ENCODE assay signal across 9 mouse cellular contexts in the genomic region with DNA sequence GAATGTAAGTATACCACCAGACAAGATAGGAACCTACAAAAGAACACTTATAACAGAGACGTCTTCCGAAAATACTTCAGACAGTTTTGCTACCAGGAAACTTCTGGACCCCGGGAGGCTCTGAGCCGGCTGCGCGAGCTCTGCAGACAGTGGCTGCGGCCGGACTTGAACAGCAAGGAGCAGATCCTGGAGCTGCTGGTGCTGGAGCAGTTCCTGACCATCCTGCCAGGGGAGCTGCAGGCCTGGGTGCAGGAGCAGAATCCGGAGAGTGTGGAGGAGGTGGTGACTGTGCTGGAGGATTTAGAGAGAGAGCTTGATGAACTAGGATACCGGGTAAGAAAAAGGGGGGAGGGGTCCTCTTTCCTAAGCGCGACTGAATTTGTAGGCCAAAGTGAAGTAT. TPM values are rescaled to one million over a fixed set of nuclear protein-coding genes. Genes with fewer than 3 reads are reported as not detected.
DNase-seq lines count a peak whose midpoint lies in the region; ATAC-seq lines count a peak whose summit lies in the region.
"Had no signal": no experiment of that assay in that cellular context is flagged by ENCODE, and none has a peak within 500 bp of the region (broad histone marks: within the 10 kb centered on the region; RNA-seq: fewer than 3 reads in every experiment).

No protein-coding gene starts in this region.

- H3K9me3 ChIP-seq in lung, embryonic 16.5 days (ENCODE audit: control insufficient read depth, low read length): no peaks in the 10 kb centered on the region
- no peaks in the 10 kb centered on the region for H3K9me3 ChIP-seq in hindbrain, embryonic 13.5 days
- H3K9me3 ChIP-seq in midbrain, embryonic 16.5 days (replicated peaks; ENCODE audit: control insufficient read depth, low read length, poor library complexity, severe bottlenecking): no peaks in the 10 kb centered on the region

- H3K4me3 ChIP-seq in lung, embryonic 16.5 days (ENCODE audit: low read length): peak overlapping the region; percentile 83
- H3K4me3 ChIP-seq in hindbrain, embryonic 13.5 days: peak overlapping the region; percentile 67
- peak overlapping the region; percentile 61 for H3K4me3 ChIP-seq in midbrain, embryonic 16.5 days (ENCODE audit: low read depth, low read length)

- no peak overlapping the region for H3K27ac ChIP-seq in lung, embryonic 16.5 days (ENCODE audit: low read length)
- H3K27ac ChIP-seq in hindbrain, embryonic 13.5 days: no peak overlapping the region
- no peak overlapping the region for H3K27ac ChIP-seq in midbrain, embryonic 16.5 days (ENCODE audit: low read length)

- H3K27me3 ChIP-seq in lung, embryonic 16.5 days (ENCODE audit: control insufficient read depth, insufficient read depth, low read depth, low read length): no peaks in the 10 kb centered on the region
- peaks cover 3% of the 10 kb centered on the region; the same call in 1 of the 2 replicates for H3K27me3 ChIP-seq in hindbrain, embryonic 13.5 days
- H3K27me3 ChIP-seq in midbrain, embryonic 16.5 days (ENCODE audit: control insufficient read depth, insufficient read depth, low read depth, low read length): no peaks in the 10 kb centered on the region

- peaks cover 2% of the 10 kb centered on the region for H3K36me3 ChIP-seq in lung, embryonic 16.5 days (ENCODE audit: control insufficient read depth, insufficient read depth, low read length)
- peaks cover 13% of the 10 kb centered on the region for H3K36me3 ChIP-seq in hindbrain, embryonic 13.5 days
- H3K36me3 ChIP-seq in midbrain, embryonic 16.5 days (ENCODE audit: control insufficient read depth, insufficient read depth, low read length): peaks cover 2% of the 10 kb centered on the region

- peaks cover 9% of the 10 kb centered on the region for H3K4me1 ChIP-seq in lung, embryonic 16.5 days (replicated peaks; ENCODE audit: control insufficient read depth, insufficient read depth, low read length)
- H3K4me1 ChIP-seq in hindbrain, embryonic 13.5 days (replicated peaks): peaks cover 27% of the 10 kb centered on the region
- H3K4me1 ChIP-seq in midbrain, embryonic 16.5 days (ENCODE audit: control insufficient read depth, insufficient read depth, low read length): peaks cover 26% of the 10 kb centered on the region

- DNase-seq in lung, postnatal 36 days: no peak
- DNase-seq in embryo, embryonic 11 days: peak; percentile 9
- no peak for DNase-seq in frontal cortex, adult 2 months (ENCODE audit: extremely low spot score in 1 of 2, low spot score in 1 of 2)
- no peak for DNase-seq in urinary bladder, postnatal 14 days (ENCODE audit: low spot score)

- peak overlapping the region; percentile 60 for H3K9ac ChIP-seq in lung, embryonic 16.5 days (ENCODE audit: low read length)
- peak overlapping the region; percentile 67 for H3K9ac ChIP-seq in hindbrain, embryonic 13.5 days
- H3K9ac ChIP-seq in midbrain, embryonic 16.5 days (ENCODE audit: low read depth, low read length): peak overlapping the region; percentile 41; the same call in 1 of the 2 replicates

- ATAC-seq in lung, embryonic 16.5 days (ENCODE audit: low read depth): no peak
- ATAC-seq in hindbrain, embryonic 13.5 days (ENCODE audit: low FRiP score): no peak
- ATAC-seq in midbrain, embryonic 16.5 days: no peak

- H3K4me2 ChIP-seq in lung, embryonic 16.5 days (ENCODE audit: low read depth, low read length): peak overlapping the region; percentile 56
- peak overlapping the region; percentile 72 for H3K4me2 ChIP-seq in hindbrain, embryonic 13.5 days
- peak overlapping the region; percentile 64 for H3K4me2 ChIP-seq in midbrain, embryonic 16.5 days (ENCODE audit: low read length)

- 61% methylated on average over 12 of the region's 12 CpGs for WGBS in lung, embryonic 16.5 days
- WGBS in hindbrain, embryonic 13.5 days: 66% methylated on average over 12 of the region's 12 CpGs
- WGBS in midbrain, embryonic 16.5 days: 59% methylated on average over 12 of the region's 12 CpGs

RNA-seq across cellular contexts. Expression of a gene that starts 1.1 kb away (rescaled TPM):
- polyA plus RNA-seq in lung, embryonic 16.5 days (2015; fragmentation: Nextera tagmentation; extraction: Ambion mirVana): 11.5 and 11.7 TPM in 2 replicates
- polyA plus RNA-seq in hindbrain, embryonic 13.5 days (2015; fragmentation: Nextera tagmentation; extraction: Ambion mirVana): 13.5 and 15.5 TPM in 2 replicates
- 11.5 and 13.5 TPM in 2 replicates for polyA plus RNA-seq in midbrain, embryonic 16.5 days (2015; fragmentation: Nextera tagmentation; extraction: Ambion mirVana)
- polyA plus RNA-seq in frontal cortex, adult 2 months (2012; rRNA removed): 6.7 and 6.8 TPM in 2 replicates

RNA-seq across cellular contexts. Expression of a gene that starts 17.0 kb away (rescaled TPM):
- not detected in 2 replicates for polyA plus RNA-seq in lung, embryonic 16.5 days (2015; fragmentation: Nextera tagmentation; extraction: Ambion mirVana)
- polyA plus RNA-seq in hindbrain, embryonic 13.5 days (2015; fragmentation: Nextera tagmentation; extraction: Ambion mirVana): not detected in 2 replicates
- not detected in 2 replicates for polyA plus RNA-seq in midbrain, embryonic 16.5 days (2015; fragmentation: Nextera tagmentation; extraction: Ambion mirVana)
- polyA plus RNA-seq in frontal cortex, adult 2 months (2012; rRNA removed): not detected in 2 replicates
- polyA plus RNA-seq: cortical plate, adult 2 months; spleen, adult 2 months had no signal

RNA-seq across cellular contexts. Expression of a gene that starts 38.8 kb away (rescaled TPM):
- 84.4 and 85.3 TPM in 2 replicates for polyA plus RNA-seq in lung, embryonic 16.5 days (2015; fragmentation: Nextera tagmentation; extraction: Ambion mirVana)
- 83.2 and 85.9 TPM in 2 replicates for polyA plus RNA-seq in hindbrain, embryonic 13.5 days (2015; fragmentation: Nextera tagmentation; extraction: Ambion mirVana)
- polyA plus RNA-seq in midbrain, embryonic 16.5 days (2015; fragmentation: Nextera tagmentation; extraction: Ambion mirVana): 64.5 and 73.5 TPM in 2 replicates
- 47.9 and 52.0 TPM in 2 replicates for polyA plus RNA-seq in frontal cortex, adult 2 months (2012; rRNA removed)

RNA-seq across cellular contexts. Expression of a gene that starts 51.8 kb away (rescaled TPM):
- not detected in 2 replicates for polyA plus RNA-seq in lung, embryonic 16.5 days (2015; fragmentation: Nextera tagmentation; extraction: Ambion mirVana)
- polyA plus RNA-seq in hindbrain, embryonic 13.5 days (2015; fragmentation: Nextera tagmentation; extraction: Ambion mirVana): not detected in 2 replicates
- 0.54 TPM in 1 of 2 replicates, not detected in the other for polyA plus RNA-seq in midbrain, embryonic 16.5 days (2015; fragmentation: Nextera tagmentation; extraction: Ambion mirVana)
- 0.50 and 1.3 TPM in 2 replicates for polyA plus RNA-seq in frontal cortex, adult 2 months (2012; rRNA removed)
- polyA plus RNA-seq: spleen, adult 2 months had no signal
